Mouse (Mus musculus): Measurements from ENCODE around the gene Slc22a19. TPM values are rescaled to one million over a fixed set of nuclear protein-coding genes. Genes with fewer than 3 reads are reported as not detected.
"Not testable (repeated sequence)": the region's sequence is repeated elsewhere in the genome, so short reads cannot be mapped to it uniquely, and the experiment has no call there.

Gene Slc22a19
- total RNA-seq (2021): not detected
- long read RNA-seq, partial matches to known transcripts: 0 of 1 reads
- long read RNA-seq, other reads (novel, unspliced or antisense): 1 of 1 reads

DNA sequence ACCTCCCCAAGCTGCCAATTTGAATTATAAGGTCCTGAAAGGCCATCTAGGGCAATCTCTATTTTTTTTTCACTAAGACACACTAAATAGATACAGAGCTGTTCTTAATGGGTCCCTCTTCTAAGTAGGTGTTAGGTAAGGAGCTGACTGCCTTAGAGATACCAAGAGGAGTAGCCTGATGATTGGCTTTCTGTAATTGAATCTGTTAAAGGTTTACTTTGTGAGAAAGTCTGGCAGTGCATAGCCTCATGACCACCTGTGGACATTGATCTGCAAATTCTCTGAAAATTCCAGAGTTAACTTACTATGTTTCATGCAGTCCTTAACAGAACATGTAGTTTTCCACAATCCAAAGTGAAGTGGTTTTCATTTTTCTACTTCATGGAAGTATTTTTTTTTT lies at the start of gene Slc22a19:
Gene Slc22a19 (minus strand): TSS at position 163 of the 400 bp plus-strand sequence.
- no peak for DNase-seq (ENCODE audit: low spot score in 2 of 2)

DNA sequence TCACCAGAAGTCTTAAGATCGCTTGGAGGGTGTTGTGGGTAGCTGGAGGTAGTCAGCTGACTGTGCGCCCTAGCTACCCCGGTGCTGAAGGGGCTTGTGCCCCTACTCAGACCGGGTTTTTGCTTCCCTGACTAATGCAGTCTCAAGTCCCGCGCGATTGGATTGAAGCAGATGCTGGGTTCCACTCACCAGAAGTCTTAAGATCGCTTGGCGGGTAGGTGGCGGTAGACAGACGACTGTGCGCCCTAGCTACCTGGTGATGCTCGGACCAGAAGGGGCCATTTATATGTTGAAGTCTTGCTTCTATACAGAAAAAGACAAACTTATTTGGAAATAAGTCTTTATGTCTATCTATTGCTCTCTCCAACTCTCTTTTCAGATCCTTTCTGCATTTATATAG lies 42.3 kb upstream of the Slc22a19 start:
- DNase-seq (ENCODE audit: low spot score in 2 of 2): not testable (repeated sequence)

DNA sequence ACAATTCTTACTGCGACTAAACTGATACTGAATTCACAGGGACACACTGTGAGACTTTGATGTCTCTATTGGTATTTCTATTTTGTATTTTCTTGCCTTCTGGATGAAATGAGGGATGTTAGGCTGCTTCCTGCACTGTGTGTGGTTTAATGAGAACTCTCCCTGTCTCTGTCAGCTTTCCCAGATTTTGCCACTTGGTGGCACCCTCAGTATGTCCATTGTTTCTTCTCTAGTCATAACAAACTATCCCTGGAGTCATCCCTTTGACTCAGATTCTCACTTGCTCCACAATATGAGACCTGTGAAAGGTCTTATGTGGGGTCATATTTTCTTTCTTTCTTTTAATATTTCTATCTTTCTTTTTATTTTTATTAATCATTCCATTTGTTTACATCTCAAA lies 18.4 kb upstream of the Slc22a19 start:
- peak; percentile 21 to 68 for DNase-seq (ENCODE audit: low spot score in 2 of 2)

DNA sequence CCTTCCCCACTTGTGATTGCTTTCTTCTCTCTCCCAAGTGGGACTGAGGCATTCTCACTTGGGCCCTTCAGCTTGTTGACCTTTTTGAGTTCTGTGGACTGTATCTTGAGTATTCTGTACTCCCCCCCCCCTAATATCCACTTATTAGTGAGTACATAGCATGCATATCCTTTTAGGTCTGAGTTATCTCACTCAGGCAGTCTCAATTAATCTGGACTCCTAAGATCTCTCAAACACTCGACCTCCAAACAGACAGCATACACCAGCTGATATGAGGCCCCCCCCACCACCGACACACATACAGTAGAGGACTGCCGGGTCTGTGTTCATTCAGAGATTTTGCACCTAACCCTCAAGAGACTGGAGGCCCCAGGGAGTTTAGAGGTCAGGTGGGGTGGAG lies 18.0 kb downstream of the Slc22a19 start:
- DNase-seq (ENCODE audit: low spot score in 2 of 2): not testable (repeated sequence)

DNA sequence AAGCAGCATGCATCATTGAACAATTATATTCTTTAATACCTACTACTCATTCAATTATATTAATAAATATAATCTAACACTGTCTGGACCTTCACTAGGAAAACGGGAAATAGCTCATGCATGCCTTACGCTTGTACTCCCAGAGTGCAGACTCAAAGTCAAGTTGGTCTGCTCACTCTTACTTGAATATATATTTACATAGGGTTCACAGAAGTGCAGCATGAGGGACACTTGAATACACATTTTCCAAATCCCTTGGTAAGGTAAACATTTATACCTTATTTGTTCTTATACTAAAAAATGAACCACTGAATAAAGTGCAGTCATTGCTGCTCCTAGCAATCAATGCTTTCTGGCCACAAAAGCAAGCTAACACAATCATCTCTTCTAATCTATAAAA lies 19.9 kb downstream of the Slc22a19 start:
- no peak for DNase-seq (ENCODE audit: low spot score in 2 of 2)

DNA sequence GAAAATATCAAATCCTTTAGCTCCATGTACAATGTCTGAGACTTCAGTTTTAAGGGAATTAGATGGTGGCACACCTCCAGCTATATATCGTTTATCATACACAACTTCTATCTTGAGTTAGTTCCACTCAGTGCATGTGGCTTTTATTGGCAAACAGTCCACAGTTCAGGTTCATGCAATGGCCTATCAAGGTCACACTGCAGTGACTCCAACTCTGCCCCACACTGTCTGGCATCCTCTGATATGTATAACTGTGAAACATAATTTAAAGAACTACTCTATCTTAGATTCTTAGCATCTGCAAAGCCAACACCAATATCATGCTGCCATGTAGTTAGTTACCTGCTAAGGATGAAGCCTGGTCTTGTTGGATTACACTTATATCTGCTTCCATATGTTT lies 23.1 kb downstream of the Slc22a19 start:
- DNase-seq (ENCODE audit: low spot score in 2 of 2): no peak

DNA sequence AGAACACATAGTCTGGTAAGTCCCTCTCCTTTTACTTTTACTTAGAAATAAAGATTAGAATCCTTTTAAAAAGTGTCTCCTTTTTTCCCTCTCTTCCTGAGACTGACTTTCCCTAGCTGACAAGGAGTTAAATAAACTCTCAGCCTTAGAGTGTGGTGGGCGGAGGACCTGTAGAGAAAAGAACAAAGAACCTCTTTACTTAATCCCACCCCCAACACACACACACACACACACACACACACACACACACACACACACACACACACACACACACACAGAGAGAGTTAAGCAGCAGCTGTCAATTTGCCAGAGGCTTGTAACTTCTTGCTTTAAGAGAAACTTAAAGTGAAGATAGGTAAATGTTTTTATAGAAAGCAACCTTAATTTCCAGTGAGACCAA lies 39.1 kb downstream of the Slc22a19 start:
- no peak for DNase-seq (ENCODE audit: low spot score in 2 of 2)

DNA sequence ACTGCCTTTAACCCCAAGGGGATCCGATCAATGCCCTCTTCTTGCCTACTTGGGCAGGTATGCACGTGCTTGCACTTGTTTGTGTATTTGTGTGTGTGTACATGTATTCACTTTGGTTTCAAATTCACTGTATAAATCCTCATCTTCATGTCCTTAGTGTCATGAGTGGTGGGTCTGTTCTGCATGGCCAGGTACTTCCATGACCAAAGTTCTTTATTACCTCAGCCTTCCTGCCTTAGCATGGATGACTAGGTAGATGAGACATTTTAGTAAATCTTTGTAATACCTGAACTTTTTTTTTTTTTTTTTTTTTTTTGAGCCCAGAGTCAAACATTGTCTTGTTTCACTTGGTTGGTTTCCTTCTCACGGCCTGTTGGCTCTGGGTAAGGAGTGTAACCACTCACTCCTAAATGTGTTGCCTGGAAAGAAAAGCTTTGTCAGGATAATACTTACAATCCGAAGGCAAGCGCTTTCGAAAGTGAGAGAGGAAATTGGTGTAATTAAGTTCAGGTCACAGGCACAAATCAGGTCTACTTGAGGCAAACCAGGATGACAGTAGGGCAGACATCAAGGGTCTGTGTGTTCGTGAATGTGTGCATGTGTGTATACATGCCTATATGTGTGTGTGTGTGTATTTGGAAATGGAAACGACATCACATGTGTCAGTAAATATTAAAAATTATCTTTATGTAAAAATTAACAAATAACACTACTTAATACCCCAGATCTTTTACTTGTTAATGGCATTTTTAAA lies 62.0 kb downstream of the Slc22a19 start:
- no peak for DNase-seq (ENCODE audit: low spot score in 2 of 2)

DNA sequence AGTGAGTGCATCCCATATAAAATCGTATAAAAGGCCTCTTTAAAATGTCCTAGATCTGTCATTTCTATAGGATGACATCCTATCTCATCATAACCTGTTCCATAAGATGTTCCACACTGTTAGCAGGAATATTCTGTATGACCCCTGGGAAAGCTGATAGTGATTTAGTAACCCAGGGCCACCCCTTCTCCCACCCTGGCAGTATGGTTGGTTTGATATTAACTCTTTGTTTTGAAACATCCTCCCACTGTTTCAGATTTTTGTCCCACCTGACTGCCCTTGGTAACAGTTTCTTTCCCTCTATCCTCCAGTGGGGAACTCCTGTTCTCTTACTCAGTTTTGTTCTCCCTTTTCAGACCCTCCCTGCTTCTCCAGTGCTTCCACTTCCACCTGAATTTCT lies 77.3 kb downstream of the Slc22a19 start:
- no peak for DNase-seq (ENCODE audit: low spot score in 2 of 2)

DNA sequence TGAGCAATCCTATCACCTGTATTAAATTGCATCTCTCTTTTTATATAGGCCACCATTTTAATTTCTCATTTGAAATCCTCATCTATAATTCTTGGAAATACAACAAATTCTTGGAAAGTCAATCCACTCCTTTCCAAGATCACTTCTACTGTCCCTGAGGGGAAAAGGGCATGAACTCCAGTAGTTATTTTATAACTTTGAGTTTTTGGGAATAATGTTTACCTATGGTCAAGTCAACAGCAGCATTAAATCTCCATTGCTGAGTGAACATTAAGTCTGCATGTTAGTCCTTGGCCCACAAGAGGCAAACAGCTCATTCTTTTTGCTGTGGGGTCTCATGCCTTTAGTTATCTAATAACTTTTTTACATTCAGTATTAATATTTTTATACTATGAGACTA lies 78.1 kb downstream of the Slc22a19 start:
- DNase-seq (ENCODE audit: low spot score in 2 of 2): no peak

Other genes with a start within 250 kb of the Slc22a19 start
- gene Rtn3, start 228.0 kb downstream of the Slc22a19 start, total RNA-seq (2021): 100 to 1,000 TPM; 755 to 762 TPM
- gene Atl3, start 217.3 kb downstream of the Slc22a19 start, total RNA-seq (2021): 10 to 100 TPM; 20.8 to 23.1 TPM
- gene Pla2g16, start 153.9 kb downstream of the Slc22a19 start, total RNA-seq (2021): 10 to 100 TPM; 42.3 to 44.4 TPM
- under 1 TPM; 0.33 to 0.35 TPM for gene Lgals12, start 104.1 kb downstream of the Slc22a19 start, total RNA-seq (2021)
- gene Hrasls5, start 98.8 kb downstream of the Slc22a19 start, total RNA-seq (2021): not detected
- gene Slc22a26, start 91.4 kb upstream of the Slc22a19 start, total RNA-seq (2021): not detected